Mouse (Mus musculus) activated CD4-positive, CD25-positive, alpha-beta regulatory T cell, adult 4 months (primary cell): ENCODE results near the gene Ypel3. TPM values are rescaled to one million over a fixed set of nuclear protein-coding genes. Genes with fewer than 3 reads are reported as not detected.
"Not testable (repeated sequence)": the region's sequence is repeated elsewhere in the genome, so short reads cannot be mapped to it uniquely, and the experiment has no call there.

Experiments used
- ATAC-seq: one replicate; pipeline ENCODE4 v1.8.0; 2017
- polyA plus RNA-seq, 2 experiments: library from polyadenylated mRNA; unstranded; fragments of 100-300 nt; shearing (Covaris generic); gene quantifications; one replicate each; pipeline ENCODE4 v1.2.1; 2017

Gene Ypel3
- polyA plus RNA-seq, 2 experiments from 2014 or later, result 101 to 105 TPM

GRCm38 (mm10) chr7:126767001-126767400, 9.8 kb upstream of the Ypel3 start:
- ATAC-seq, result no peak

- no peak for ATAC-seq
Measured at GRCm38 (mm10) chr7:126770784-126771183, 6.0 kb upstream of the Ypel3 start.

GRCm38 (mm10) chr7:126773351-126773750, 3.4 kb upstream of the Ypel3 start:
- no peak for ATAC-seq

- ATAC-seq, result peak; percentile 38
Measured at GRCm38 (mm10) chr7:126774463-126774862, 2.3 kb upstream of the Ypel3 start.

GRCm38 (mm10) chr7:126775185-126775977, 1.4 kb upstream of the Ypel3 start:
- no peak for ATAC-seq

GRCm38 (mm10) chr7:126775978-126776234, 849 bp upstream of the Ypel3 start:
- no peak for ATAC-seq

- ATAC-seq, result no peak
Measured at GRCm38 (mm10) chr7:126777476-126777875, 721 bp downstream of the Ypel3 start.

GRCm38 (mm10) chr7:126778147-126778546, 1.4 kb downstream of the Ypel3 start:
- no peak for ATAC-seq

- not testable (repeated sequence) for ATAC-seq
Measured at GRCm38 (mm10) chr7:126779101-126779500, 2.3 kb downstream of the Ypel3 start.

- peak; percentile 28 for ATAC-seq
Measured at GRCm38 (mm10) chr7:126779983-126780970, 3.5 kb downstream of the Ypel3 start.

GRCm38 (mm10) chr7:126780971-126781635, 4.3 kb downstream of the Ypel3 start, which contains the start of gene Tbx6:
TSS of gene Tbx6 (plus strand) at chr7:126781483.
- ATAC-seq, result no peak

- ATAC-seq, result no peak
Measured at GRCm38 (mm10) chr7:126781661-126782370, 5.1 kb downstream of the Ypel3 start.

GRCm38 (mm10) chr7:126782693-126783092, 5.9 kb downstream of the Ypel3 start:
- no peak for ATAC-seq

- ATAC-seq, result no peak
Measured at GRCm38 (mm10) chr7:126784469-126784868, 7.7 kb downstream of the Ypel3 start.

- ATAC-seq, result no peak
Measured at GRCm38 (mm10) chr7:126785056-126785455, 8.3 kb downstream of the Ypel3 start.

- no peak for ATAC-seq
Measured at GRCm38 (mm10) chr7:126786142-126786541, 9.4 kb downstream of the Ypel3 start.

- no peak for ATAC-seq
Measured at GRCm38 (mm10) chr7:126789141-126789540, 12.4 kb downstream of the Ypel3 start.

- ATAC-seq, result peak; percentile 85
Measured at GRCm38 (mm10) chr7:126791851-126792720, 15.3 kb downstream of the Ypel3 start, which contains the start of gene Ppp4c. TSS of gene Ppp4c (minus strand) at chr7:126792496.

- no peak for ATAC-seq
Measured at GRCm38 (mm10) chr7:126792721-126793443, 16.1 kb downstream of the Ypel3 start.

GRCm38 (mm10) chr7:126793456-126794270, 16.9 kb downstream of the Ypel3 start:
- no peak for ATAC-seq
